Mouse (Mus musculus) retina, postnatal 7 days (tissue): Measurements from ENCODE around the gene Prdm16.

Source experiments
- DNase-seq: peaks from one replicate; pipeline ENCODE4 v3.0.0-alpha.2; 2012; ENCODE audit warnings: low read depth, low spot score

Gene Prdm16

DNA sequence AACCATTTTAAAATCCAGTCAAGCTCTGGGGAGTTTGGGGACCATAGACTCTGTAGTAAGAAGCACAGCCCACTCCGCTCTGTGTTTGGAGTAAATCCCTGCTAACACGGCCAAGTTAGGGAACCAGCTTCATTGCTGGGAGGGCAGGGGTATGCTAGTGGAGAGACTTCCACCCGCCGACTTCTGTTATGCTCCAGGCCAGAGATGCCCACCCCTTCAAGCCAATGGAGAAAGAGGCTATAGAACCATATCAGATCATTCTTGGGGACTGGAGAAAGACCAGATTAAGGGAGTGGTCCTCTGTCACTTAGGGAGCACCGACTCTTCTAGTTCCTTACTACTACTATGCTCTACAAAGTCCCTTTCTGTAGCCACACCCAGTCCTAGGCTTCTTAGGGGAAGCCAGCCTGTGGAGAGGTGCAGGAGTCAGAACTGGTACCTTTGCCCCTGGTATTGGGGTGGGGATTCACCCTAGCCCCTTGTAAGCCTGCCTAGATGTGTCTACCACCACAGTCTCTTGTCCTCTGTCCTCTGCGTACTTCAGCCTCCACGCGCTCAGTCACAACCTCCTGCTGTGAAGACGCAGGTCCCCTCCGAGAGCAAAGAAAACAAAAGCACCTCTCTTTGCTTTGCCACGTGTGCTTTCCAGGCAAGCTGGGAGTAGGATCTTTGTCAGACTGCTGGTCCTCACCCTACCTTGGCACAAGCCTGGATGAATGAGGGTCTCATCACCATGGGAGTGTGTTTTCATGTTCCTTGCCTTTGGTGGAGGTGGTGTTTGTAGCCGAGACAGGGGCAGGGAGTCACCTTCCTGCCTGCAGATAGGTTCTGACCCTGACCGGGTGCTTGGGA lies 3.1 kb upstream of the Prdm16 start:
- DNase-seq = no peak

DNA sequence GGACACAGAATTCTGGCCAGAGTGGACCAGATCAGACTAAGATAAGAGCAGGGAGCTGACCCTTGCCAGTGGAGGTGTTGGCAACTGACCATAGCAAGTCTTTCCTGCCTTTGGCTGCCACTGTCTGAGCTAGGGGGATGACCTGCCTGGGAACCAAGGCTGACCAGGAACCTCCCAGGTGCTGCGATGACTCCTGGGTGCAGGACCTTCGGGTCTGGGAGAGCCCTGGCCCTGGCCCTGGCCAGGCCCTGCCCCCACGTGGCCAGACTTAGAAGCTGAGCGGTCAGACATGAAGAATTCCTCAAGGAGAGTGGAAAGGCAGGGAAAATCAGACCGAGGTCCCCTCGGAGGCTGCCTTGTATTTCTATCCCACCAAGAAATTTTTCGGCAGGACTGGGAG lies 2.5 kb upstream of the Prdm16 start:
- DNase-seq = no peak

DNA sequence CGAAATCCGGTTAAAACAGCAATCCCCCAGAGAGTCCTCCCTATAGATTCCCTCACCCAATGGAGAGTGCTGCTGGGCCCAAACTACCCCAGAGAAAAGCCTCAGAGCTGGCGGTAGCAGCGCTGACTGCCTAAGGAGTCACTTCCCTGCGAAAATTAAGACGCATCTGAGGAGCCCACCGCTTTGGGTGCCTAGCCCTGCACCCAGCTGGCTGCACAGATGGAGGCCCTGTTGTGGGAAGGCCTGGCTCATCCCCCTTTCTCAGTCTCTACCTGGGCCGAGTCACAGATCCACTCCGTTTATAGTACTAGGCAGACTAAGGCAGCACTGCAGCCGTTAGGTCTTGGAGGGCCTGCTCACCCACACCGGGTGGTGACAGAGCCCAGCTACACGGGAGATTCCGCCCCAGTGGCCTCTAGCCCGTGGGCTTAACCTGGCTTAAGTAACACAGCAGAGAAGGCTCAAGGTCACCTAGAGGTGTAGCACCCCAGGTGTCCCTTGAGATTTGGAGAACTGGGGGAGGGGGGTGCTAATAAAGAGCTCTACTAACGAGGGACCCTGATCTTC lies 1.7 kb upstream of the Prdm16 start:
- DNase-seq = no peak

DNA sequence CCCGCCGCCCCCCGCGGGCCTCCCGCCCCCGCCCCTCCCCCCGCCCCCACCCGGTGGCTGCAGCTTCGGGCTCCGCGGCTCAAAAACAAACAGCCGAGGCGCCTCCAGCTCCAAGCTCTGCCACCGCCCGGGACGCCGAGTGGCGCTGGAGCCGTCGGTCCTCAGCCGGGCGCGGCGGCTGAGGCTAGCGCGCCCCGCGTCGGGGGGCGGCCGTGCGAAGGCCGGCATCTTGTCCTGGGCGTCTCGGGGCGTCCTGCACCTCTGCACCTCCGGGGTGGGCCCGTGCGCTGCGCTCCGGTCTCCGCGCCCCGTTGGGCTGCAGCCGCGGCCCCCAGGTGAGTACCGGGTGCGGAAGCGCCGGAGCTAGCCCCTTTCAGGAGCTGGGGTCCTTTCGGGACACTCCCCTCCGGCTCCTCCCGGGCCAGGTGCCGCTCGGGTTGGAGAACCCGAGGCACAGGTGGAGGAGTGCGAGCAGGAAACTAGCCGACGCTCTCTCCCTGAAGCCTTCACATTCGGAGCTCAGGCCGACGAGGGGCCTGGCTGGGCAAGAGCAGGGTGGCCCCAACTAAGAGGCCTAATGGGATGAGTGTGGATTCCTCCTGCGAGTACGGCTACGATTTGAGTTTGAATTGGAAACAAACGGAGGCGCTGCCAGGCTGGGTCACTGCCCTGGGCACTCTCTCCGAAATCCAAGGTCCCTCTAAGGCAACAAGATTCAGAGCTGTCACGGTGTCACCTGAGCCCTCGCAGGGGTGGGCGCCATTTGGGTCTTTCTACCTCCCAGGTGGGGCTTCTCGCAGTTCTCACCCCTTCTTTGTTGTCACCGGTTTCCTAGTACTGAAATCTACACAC lies 1.0 kb upstream of the Prdm16 start:
- no peak for DNase-seq

DNA sequence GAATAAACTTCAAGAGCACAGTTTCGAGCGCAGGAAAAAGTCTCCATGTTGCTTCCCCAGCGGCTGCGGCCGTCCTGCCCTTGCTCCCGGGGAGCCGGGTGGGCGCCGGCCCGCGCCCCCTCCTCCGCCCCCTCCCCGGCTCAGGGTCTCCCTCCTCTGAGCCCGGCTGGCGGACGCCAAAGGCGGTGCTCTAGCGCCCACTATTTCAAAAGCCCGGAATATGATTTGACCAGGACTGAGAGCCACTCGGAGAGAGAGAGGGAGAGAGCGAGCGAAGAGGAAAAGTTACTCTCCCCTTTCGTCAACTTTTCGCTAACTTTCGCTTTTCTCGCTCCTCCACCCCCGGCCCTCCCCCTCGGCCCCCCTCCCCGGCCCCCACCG lies 630 bp downstream of the Prdm16 start:
- no peak for DNase-seq

DNA sequence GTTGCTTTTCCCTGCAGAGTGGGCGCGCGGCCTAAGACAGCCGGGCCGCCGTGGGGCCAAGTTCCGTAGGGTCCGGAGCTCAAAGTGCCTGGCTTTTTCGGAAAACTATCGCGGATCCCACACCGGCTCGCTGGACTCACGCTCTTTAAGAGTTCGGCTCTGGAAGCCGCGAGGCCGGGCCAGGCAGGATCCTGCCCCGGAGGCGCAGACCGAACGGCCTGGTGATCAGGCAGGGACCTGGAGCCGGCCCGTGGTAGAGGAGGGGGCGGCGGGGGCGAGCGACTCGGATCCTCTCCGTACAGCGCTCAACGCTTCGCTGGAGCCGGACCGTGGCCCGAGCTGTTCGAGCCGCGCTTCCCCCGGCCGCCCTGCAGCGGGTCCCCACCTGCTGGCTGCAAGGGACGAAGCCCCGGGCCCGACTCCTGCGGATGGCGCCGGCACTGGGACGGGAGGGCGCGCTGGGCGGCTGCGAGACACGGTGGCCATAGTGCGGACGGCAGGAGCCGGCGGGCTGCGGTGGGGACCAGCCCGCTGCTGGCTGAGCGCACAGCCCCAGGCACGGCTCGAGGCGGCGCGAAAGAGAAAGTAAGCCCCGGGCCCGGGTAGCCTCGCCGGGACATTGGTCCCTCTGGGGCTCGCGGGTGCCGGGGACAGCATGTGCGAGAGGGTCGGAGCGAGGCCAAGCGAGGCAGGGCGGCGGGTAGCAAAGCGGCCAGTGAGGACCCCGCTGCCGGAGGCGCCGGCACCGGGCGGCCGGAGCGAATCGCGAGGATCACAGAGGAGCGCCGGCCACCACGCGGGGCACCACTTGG lies 1.2 kb downstream of the Prdm16 start:
- DNase-seq = no peak

DNA sequence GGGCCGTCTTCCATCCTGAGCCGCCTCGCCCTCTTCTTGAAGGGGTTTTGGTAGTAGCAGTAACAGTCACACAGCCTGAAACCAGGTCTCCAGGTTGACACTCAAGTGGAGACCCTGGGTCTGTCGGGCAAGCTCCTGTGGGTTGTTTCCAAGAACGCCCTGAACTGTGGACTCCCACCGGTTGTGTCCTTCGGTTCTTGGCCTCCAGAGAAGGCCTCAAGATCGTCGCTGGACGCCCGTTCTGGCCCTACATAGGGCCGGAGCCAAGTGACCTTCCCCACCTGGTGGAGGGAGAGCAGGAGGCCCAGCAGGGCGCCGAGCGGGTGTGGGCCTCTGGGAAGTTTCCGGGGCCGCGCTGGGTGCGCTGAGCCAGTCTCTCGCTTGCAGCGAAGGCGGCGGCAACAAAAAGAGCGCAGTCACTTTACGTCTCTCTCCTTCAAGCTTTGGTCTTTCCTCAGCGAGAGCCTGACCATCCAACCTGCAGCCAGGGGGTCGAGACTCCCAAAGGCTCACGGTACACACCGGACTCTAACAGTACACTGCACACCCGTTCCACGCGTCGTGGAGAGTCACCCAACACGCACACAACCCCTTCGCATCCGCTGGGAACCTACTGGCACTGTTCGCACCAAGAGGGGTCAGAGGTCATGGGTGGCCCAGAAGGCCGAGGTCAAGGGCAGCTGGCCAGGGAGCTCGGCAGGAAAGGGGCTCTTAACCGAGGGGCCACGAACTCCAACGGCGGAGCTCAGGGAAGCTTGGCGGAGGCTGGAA lies 2.0 kb downstream of the Prdm16 start:
- DNase-seq = no peak

DNA sequence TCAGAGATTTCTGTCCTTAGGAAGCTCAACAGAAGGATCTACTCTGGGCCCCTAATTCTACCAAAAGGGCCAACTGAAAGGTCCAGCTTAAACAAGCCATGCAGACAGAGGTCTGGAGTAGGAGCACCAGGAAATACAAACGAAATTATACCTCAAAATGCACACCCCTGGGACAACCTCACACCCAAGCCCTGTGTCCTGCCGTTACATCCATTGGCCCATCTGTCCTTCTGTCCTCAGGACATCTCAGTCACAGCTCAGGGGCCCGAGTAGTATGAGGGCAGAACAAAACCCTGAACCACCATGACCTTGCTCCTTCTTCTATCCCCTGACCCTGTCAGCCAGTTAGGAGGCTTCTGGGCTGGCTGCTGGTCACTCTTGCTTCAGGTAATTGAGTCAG lies 2.7 kb downstream of the Prdm16 start:
- DNase-seq = no peak

DNA sequence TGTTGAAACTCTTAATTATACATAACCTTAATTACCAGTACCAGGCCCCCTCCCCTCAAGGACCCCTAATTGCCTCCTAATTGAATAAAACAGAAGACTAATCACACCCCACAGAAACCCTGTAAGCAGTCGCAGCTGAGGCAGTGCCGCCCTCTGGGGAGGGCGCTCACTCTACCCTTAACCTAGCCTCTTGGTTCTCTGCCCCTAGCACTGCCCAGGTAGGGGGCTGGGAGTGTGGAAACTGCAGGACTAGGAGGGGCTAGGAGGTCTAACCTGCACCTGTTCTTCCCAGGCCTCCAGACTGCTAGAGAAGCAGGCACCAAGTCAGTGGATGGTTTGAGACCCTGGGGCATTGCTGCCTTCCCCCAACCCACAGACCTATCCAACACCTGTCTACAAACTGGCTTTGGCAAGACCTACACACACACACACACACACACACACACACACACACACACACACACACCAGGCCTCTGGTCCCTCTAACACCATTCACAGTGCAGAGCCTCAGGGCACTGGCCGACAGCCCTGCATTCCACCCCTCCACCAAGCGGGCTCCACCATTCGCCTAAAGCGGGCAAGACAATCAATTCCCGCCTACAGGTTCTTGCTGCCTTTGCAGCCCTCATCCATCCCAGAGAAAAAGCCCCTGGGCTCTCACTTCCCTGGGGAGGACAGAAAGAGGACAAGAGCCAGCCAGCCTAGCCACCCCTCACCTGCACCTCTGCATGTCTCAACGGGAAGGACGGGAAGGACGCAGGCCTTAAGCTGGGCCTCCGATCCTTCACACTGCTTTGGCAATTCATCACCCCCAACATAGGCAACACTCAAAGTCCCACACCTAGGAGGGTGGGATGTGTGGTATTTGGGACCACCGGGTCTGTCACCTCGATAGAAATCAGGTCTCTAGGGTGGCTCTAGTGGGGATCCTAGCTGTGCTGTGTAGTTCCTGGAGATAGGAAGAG lies 3.6 kb downstream of the Prdm16 start:
- no peak for DNase-seq

DNA sequence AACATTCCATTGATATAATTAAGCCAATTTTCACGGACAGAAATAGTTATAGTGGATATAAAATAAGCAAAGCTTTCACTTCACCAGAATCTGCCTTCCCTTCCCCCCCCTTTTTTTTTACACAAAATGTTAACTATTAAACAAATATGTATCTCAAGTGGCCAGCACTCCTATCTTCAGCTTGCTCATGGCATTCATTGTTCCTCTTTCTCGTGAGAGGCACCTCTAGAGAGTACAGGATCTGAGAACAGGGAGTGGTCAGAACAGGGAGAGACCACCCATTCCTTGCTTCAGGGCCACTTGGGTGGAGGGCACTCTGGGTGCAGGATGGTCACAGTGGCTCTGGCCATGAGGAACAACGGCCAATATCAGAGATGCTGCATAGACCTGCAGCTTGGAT lies 5.9 kb downstream of the Prdm16 start:
- DNase-seq = no peak

DNA sequence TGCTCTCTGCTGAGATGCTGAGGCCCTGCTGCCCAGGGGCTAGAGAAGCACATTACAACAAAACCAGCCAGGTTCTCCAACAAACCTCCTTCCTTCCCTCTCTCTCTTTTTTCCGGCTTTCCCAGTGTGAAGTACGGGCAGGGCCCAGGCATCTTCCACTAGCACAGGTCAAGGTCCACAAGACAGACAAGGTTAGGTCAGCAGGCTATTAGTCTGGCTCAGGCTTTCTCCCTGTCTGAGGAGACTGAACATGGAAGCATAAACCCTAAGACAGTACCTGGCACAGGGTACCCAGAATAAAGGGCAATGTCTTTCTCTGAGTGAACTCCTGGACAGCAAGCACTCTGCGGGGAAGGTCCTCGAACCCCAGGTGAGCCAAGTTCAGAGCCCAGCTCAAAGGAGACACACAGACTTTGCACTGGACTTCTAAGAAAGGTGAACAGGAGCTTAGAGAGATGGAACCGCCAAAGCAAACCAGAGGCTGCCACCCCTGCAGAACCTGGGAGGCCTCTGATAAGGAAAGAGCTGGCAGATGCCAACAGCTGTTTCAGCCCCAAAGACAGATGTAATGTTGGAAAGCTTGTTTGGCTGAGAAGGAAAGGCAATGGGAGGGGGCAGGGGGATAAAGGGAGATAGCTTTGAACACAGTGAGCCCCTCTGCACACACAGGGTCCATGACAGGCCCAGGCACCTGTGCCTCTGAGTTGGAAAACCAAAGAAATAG lies 9.1 kb downstream of the Prdm16 start:
- no peak for DNase-seq

DNA sequence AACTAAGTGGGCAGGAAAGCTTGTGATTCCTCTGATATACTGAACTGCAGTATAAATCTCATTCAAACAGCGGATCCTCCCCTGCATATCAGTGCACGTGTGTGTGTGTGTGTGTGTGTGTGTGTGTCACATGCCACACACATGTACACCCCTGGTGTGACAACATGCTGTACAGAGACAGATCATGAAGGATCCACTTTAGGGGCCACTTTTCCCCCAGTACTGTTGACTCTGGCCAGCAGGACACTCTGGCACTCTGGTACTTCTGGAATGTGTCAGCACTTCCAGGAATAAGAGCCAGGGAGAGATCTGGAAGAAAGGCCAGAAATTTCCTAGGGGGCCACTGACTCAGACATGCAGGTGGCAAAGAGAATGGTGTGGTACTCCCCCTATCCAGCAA lies 10.4 kb downstream of the Prdm16 start:
- DNase-seq = no peak

DNA sequence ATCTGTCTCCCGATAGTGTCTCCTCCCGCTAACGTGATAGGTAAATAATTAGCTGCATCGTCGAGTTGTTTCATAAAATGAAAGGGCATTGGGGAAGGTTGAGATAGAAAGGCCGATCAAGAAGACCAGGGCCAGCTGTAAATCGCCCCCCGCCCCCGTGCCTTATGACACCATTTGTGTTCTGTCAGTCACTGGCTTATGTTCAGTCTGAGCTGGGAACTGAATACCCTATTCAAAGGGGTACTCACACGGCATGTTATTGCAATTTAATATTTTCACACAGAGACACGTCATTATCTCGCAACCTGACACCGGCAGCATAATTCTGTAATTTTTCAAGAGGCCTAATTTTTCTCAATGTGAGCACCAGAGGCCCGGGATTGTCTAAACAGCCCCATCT lies 11.0 kb downstream of the Prdm16 start:
- no peak for DNase-seq

DNA sequence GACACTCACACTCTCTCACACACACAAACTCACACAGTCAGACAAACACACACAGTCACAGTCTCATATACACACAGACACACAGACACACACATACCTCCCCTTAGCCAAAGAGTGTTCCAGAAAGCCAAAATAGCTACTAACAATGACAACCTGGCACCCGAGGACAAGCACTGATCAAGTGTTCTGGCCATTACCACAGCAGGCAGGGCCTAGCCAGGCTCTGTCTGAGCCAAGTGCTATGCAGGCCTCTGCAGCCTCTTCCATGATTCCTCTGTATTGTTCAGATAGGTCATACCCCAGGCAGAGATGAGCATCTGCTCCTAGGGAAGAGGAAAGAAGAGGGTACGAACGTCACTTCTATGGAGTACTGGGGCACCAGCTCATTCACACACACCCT lies 13.4 kb downstream of the Prdm16 start:
- no peak for DNase-seq

DNA sequence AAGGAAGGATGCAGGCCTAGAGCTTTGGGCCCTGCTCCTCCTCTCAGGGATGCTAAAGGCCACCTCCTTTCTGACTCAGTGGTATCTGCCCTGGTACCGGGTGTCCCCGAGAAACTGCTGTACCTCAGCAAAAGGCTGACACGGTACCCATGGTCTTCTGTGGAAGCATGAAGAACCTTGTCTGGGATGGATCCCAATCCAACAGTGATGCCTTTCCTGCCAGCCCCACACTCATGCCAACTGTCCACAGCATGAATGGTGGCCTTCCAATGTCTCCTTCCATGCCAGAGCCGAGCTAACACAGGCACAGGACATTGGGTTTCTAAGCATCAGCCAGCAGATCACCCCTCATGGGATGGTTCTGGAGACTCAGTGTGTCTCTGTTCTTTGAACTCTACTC lies 14.2 kb downstream of the Prdm16 start:
- DNase-seq = no peak

DNA sequence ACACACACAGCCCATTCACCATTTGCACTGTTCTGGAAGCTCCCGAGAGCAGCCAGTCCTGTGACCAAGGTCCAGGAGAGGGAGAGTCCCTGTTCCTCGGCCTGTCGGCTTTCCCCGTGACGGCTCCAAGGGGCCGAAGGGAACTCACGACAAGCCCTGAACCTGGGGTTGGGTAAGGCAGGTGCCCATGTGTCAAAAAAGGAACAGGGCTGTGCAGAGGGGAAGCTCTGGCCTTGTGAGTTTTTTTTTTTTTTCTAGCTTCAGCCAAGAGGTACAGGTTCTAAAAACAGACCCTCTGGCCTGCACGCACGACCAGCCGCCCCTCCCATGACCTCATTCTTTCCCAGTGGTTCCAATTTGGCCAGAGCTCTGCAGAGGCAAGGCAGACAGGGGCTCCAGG lies 25.5 kb downstream of the Prdm16 start:
- no peak for DNase-seq

DNA sequence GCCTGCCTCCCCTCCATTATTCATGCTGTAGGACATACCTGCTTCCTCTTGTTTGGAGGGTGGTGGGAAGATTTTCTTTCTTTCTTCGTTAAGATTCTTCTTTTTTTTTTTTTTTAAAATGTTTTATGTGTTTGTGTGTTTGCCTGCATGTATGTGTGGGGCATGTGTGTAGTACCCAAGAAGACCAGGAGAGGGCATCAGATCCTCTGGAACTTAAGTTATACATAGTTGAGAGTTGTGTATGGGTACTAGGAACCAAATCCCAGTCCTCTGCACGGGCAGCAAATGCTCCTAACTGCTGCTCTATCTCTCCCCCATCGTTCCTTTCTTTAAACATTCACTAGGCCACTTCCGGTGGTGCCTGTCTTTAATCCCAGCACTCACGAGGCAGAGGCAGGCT lies 28.9 kb downstream of the Prdm16 start:
- no peak for DNase-seq

DNA sequence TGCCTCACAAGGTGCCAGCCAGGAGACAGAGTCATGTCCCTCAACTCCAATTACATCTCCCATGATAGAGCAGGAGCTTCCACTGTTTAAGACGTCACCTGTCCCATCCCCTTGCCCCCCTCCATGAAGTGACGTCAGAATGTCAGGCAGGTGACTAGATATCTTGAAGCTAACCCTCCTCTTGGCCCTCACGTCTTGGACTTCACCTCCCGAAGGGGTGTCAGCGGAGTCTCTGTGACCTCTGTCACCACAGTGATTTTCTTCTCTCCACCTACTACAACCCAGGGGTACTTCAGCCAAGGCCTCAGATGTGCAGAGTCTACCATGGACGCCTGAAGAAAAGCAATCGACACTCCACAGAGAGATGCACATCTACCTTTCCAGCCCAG lies 32.2 kb downstream of the Prdm16 start:
- no peak for DNase-seq
